Mouse (Mus musculus) layer of hippocampus, postnatal 25 days (tissue): ENCODE results near the gene Slc8b1. TPM values are rescaled to one million over a fixed set of nuclear protein-coding genes. Genes with fewer than 3 reads are reported as not detected.
"Not testable (repeated sequence)": the region's sequence is repeated elsewhere in the genome, so short reads cannot be mapped to it uniquely, and the experiment has no call there.

Experiments used
- DNase-seq, 2 experiments: peaks; one replicate each; pipeline ENCODE4 v3.0.0; 2022; ENCODE audit warnings: mixed read lengths in 2 of 2, low spot score in 1 of 2; ENCODE audit errors: extremely low spot score in 1 of 2
- total RNA-seq, 2 experiments: library from RNA; stranded (reverse); gene quantifications; 2 replicates each; pipeline ENCODE4 v1.2.3; 2021

Gene Slc8b1
- total RNA-seq, 2 experiments from 2014 or later: 6.5 to 14.3 TPM

GRCm38 (mm10) chr5:120495064-120495702, 15.8 kb upstream of the Slc8b1 start:
- no peak for DNase-seq

- no peak for DNase-seq
Measured at GRCm38 (mm10) chr5:120495703-120496226, 15.2 kb upstream of the Slc8b1 start.

GRCm38 (mm10) chr5:120497071-120497470, 13.9 kb upstream of the Slc8b1 start:
- no peak for DNase-seq

GRCm38 (mm10) chr5:120499202-120499601, 11.8 kb upstream of the Slc8b1 start:
- no peak for DNase-seq

GRCm38 (mm10) chr5:120500609-120501008, 10.4 kb upstream of the Slc8b1 start:
- not testable (repeated sequence) for DNase-seq

GRCm38 (mm10) chr5:120502147-120502621, 8.8 kb upstream of the Slc8b1 start:
- peak in 1 of 2 experiments; percentile 40 for DNase-seq

- DNase-seq: no peak
Measured at GRCm38 (mm10) chr5:120502675-120503143, 8.3 kb upstream of the Slc8b1 start.

GRCm38 (mm10) chr5:120503144-120503795, 7.7 kb upstream of the Slc8b1 start, which contains the start of gene Plbd2:
Gene Plbd2, minus strand, starts transcription at chr5:120503625.
- peak; percentile 69 to 71 for DNase-seq

GRCm38 (mm10) chr5:120505368-120505767, 5.6 kb upstream of the Slc8b1 start:
- DNase-seq: peak; percentile 67 to 77

GRCm38 (mm10) chr5:120505781-120506180, 5.2 kb upstream of the Slc8b1 start:
- DNase-seq: no peak

GRCm38 (mm10) chr5:120506490-120506889, 4.5 kb upstream of the Slc8b1 start:
- no peak for DNase-seq

GRCm38 (mm10) chr5:120507311-120507710, 3.7 kb upstream of the Slc8b1 start:
- DNase-seq: no peak

GRCm38 (mm10) chr5:120511643-120512220, 764 bp downstream of the Slc8b1 start:
- no peak for DNase-seq

GRCm38 (mm10) chr5:120512911-120513555, 2.1 kb downstream of the Slc8b1 start:
- no peak for DNase-seq

GRCm38 (mm10) chr5:120514031-120514677, 3.2 kb downstream of the Slc8b1 start:
- DNase-seq: no peak

GRCm38 (mm10) chr5:120514754-120515153, 3.8 kb downstream of the Slc8b1 start:
- DNase-seq: no peak

- DNase-seq: no peak
Measured at GRCm38 (mm10) chr5:120515451-120515850, 4.5 kb downstream of the Slc8b1 start.

GRCm38 (mm10) chr5:120516221-120516984, 5.4 kb downstream of the Slc8b1 start:
- DNase-seq: no peak

- no peak for DNase-seq
Measured at GRCm38 (mm10) chr5:120517552-120517951, 6.6 kb downstream of the Slc8b1 start.
